Mouse (Mus musculus): ENCODE results near the gene Gm10073.

DNA sequence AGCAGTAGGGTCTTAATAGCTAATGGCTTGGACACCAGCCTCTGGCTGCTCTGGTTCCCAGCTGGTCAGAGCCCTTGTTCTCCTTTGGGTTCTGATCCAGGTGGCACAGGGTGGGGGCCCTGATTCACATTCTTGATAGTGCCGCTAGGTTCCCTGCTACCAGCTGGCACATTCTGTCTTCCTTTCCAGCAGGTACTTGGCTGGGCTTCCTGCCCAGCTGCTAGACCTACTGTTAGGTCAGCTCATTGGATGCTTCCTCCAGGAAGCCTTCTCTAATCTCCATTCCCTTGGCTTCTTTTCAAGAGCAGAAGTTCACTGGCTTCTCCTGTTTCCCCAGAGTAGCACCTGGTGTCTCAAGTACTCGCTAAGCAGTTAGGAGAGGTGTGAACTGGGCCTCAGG, 47.2 kb upstream of the Gm10073 start:
- no peak for TF ChIP-seq CTCF (IDR thresholded peaks at IDR 0.05; ENCODE audit: low read depth)
- no peak for TF ChIP-seq EP300 (IDR thresholded peaks at IDR 0.05; ENCODE audit: low read depth)
